Mouse (Mus musculus): ENCODE measurements around the gene Nsun2.
"Not testable (repeated sequence)": the region's sequence is repeated elsewhere in the genome, so short reads cannot be mapped to it uniquely, and the experiment has no call there.

The Nsun2 gene

GRCm38 (mm10) chr13:69592226-69592625 lies 58.7 kb downstream of the Nsun2 start:
- no peak for DNase-seq (ENCODE audit: low read depth)

GRCm38 (mm10) chr13:69593453-69593852 lies 59.9 kb downstream of the Nsun2 start:
- DNase-seq (ENCODE audit: low read depth): no peak

GRCm38 (mm10) chr13:69594577-69595256 lies 61.2 kb downstream of the Nsun2 start:
- no peak for DNase-seq (ENCODE audit: low read depth)

GRCm38 (mm10) chr13:69595911-69596310 lies 62.4 kb downstream of the Nsun2 start:
- no peak for DNase-seq (ENCODE audit: low read depth)

- DNase-seq (ENCODE audit: low read depth): no peak
Observed at GRCm38 (mm10) chr13:69596515-69596914, 63.0 kb downstream of the Nsun2 start.

GRCm38 (mm10) chr13:69598867-69599266 lies 65.3 kb downstream of the Nsun2 start:
- DNase-seq (ENCODE audit: low read depth): no peak

- DNase-seq (ENCODE audit: low read depth): not testable (repeated sequence)
Observed at GRCm38 (mm10) chr13:69600863-69601262, 67.3 kb downstream of the Nsun2 start.

GRCm38 (mm10) chr13:69601321-69601720 lies 67.8 kb downstream of the Nsun2 start:
- DNase-seq (ENCODE audit: low read depth): no peak

- DNase-seq (ENCODE audit: low read depth): no peak
Observed at GRCm38 (mm10) chr13:69604670-69605069, 71.1 kb downstream of the Nsun2 start.

GRCm38 (mm10) chr13:69608734-69609133 lies 75.2 kb downstream of the Nsun2 start:
- no peak for DNase-seq (ENCODE audit: low read depth)

- DNase-seq (ENCODE audit: low read depth): peak; percentile 38
Observed at GRCm38 (mm10) chr13:69610751-69611397, 77.3 kb downstream of the Nsun2 start.

- DNase-seq (ENCODE audit: low read depth): peak; percentile 98
Observed at GRCm38 (mm10) chr13:69611398-69612174, 78.0 kb downstream of the Nsun2 start, which contains the start of gene Srd5a1. Srd5a1 (minus strand) TSS chr13:69611442.

GRCm38 (mm10) chr13:69612175-69612544 lies 78.6 kb downstream of the Nsun2 start:
- DNase-seq (ENCODE audit: low read depth): no peak

- DNase-seq (ENCODE audit: low read depth): no peak
Observed at GRCm38 (mm10) chr13:69616716-69617115, 83.2 kb downstream of the Nsun2 start.

GRCm38 (mm10) chr13:69623843-69624242 lies 90.3 kb downstream of the Nsun2 start:
- DNase-seq (ENCODE audit: low read depth): no peak

- no peak for DNase-seq (ENCODE audit: low read depth)
Observed at GRCm38 (mm10) chr13:69624510-69624909, 91.0 kb downstream of the Nsun2 start.

GRCm38 (mm10) chr13:69627941-69628340 lies 94.4 kb downstream of the Nsun2 start:
- DNase-seq (ENCODE audit: low read depth): no peak

- no peak for DNase-seq (ENCODE audit: low read depth)
Observed at GRCm38 (mm10) chr13:69630576-69630975, 97.0 kb downstream of the Nsun2 start.

- no peak for DNase-seq (ENCODE audit: low read depth)
Observed at GRCm38 (mm10) chr13:69631111-69631510, 97.6 kb downstream of the Nsun2 start.

GRCm38 (mm10) chr13:69631659-69632058 lies 98.1 kb downstream of the Nsun2 start:
- DNase-seq (ENCODE audit: low read depth): no peak

GRCm38 (mm10) chr13:69633551-69633950 lies 100.0 kb downstream of the Nsun2 start:
- no peak for DNase-seq (ENCODE audit: low read depth)

GRCm38 (mm10) chr13:69633988-69634387 lies 100.4 kb downstream of the Nsun2 start:
- no peak for DNase-seq (ENCODE audit: low read depth)

- not testable (repeated sequence) for DNase-seq (ENCODE audit: low read depth)
Observed at GRCm38 (mm10) chr13:69635836-69636235, 102.3 kb downstream of the Nsun2 start.

All from NIH3T3 (cell line).